Mouse (Mus musculus) thymus, adult 2 months (tissue): ENCODE results near the gene Hist2h2aa2.
"Not testable (repeated sequence)": the region's sequence is repeated elsewhere in the genome, so short reads cannot be mapped to it uniquely, and the experiment has no call there.

Source experiments
- CTCF ChIP-seq: fragments of 200-500 bp; IDR thresholded peaks from 2 replicates; pipeline ENCODE4 v1.5.1; 2012; ENCODE audit warnings: mild to moderate bottlenecking, control low read depth, low read length, moderate library complexity, borderline replicate concordance; ENCODE audit not compliant: control insufficient read depth, poor library complexity, insufficient read depth; ENCODE audit errors: extremely low read depth
- POLR2A ChIP-seq: fragments of 200-500 bp; IDR thresholded peaks from 2 replicates; pipeline ENCODE4 v1.6.1; 2012; ENCODE audit warnings: mild to moderate bottlenecking, low read length, control low read depth, moderate library complexity; ENCODE audit not compliant: control insufficient read depth, poor library complexity, insufficient read depth; ENCODE audit errors: extremely low read depth

GRCm38 (mm10) chr3:96220131-96220764 is 19.8 kb downstream of the Hist2h2aa2 start:
- TF ChIP-seq CTCF = not testable (repeated sequence)
- peak; percentile 77 for TF ChIP-seq POLR2A
